Mouse (Mus musculus) midbrain, postnatal 0 days (tissue): ENCODE results near the gene Vps33b. TPM values are rescaled to one million over a fixed set of nuclear protein-coding genes. Genes with fewer than 3 reads are reported as not detected.

Source experiments
- ATAC-seq: fragments of 200-750 bp; cut with Nextera tagmentation; 2 replicates; pipeline ENCODE4 v1.8.0; 2017; ENCODE audit warnings: moderate number of reproducible peaks, mild to moderate bottlenecking, moderate TSS enrichment, moderate library complexity; ENCODE audit not compliant: low FRiP score
- DNase-seq: peaks from one replicate; pipeline ENCODE4 v3.0.0-alpha.2; 2015; ENCODE audit warnings: low spot score
- H3K27ac ChIP-seq: fragments of 300-500 bp; sonication (generic); 2 replicates; pipeline ENCODE4 v1.5.1; 2014; ENCODE audit warnings: low read depth, mild to moderate bottlenecking, low read length, mixed read lengths
- H3K27me3 ChIP-seq: fragments of 300-500 bp; sonication (generic); 2 replicates; pipeline ENCODE4 v1.6.1; 2014; ENCODE audit warnings: low read length, control low read depth, mixed read lengths; ENCODE audit not compliant: insufficient read depth
- H3K36me3 ChIP-seq: fragments of 300-500 bp; sonication (generic); 2 replicates; pipeline ENCODE4 v1.6.1; 2014; ENCODE audit warnings: low read length, control low read depth, mixed read lengths; ENCODE audit not compliant: insufficient read depth
- H3K4me1 ChIP-seq: fragments of 300-500 bp; sonication (generic); 2 replicates; pipeline ENCODE4 v1.6.1; 2014; ENCODE audit warnings: mild to moderate bottlenecking, control low read depth, antibody characterized with exemption, low read length, mixed read lengths; ENCODE audit not compliant: insufficient read depth
- H3K4me2 ChIP-seq: fragments of 300-500 bp; sonication (generic); 2 replicates; pipeline ENCODE4 v1.6.1; 2014; ENCODE audit warnings: low read depth, mild to moderate bottlenecking, low read length, mixed read lengths; ENCODE audit not compliant: poor library complexity, severe bottlenecking
- H3K4me3 ChIP-seq: fragments of 300-500 bp; sonication (generic); 2 replicates; pipeline ENCODE4 v1.5.1; 2014; ENCODE audit warnings: low read depth, mild to moderate bottlenecking, low read length, moderate library complexity
- H3K9ac ChIP-seq: fragments of 300-500 bp; sonication (generic); replicated peaks from 2 replicates; pipeline ENCODE4 v1.6.1; 2014; ENCODE audit warnings: mild to moderate bottlenecking, low read length, moderate library complexity, mixed read lengths; ENCODE audit not compliant: poor library complexity, severe bottlenecking
- H3K9me3 ChIP-seq: fragments of 300-500 bp; sonication (generic); 2 replicates; pipeline ENCODE4 v1.6.1; 2016; ENCODE audit warnings: low read length, control low read depth
- CTCF ChIP-seq: IDR thresholded peaks from 2 replicates; pipeline ENCODE4 v1.5.1; 2016; ENCODE audit warnings: antibody characterized with exemption, mild to moderate bottlenecking
- WGBS: fragments of 180-500 bp; shearing (Covaris S2); extraction: QIAGEN DNeasy Blood & Tissue Kit; methylation state at CpG from one replicate; pipeline ENCODE4 v1.1.7; 2014; 5-methylcytosine and 5-hydroxymethylcytosine counted together
- polyA plus RNA-seq: library from polyadenylated mRNA; unstranded; fragments of >200 nt; fragmentation: Nextera tagmentation; extraction: Ambion mirVana; gene quantifications from 2 replicates; pipeline ENCODE4 v1.2.1, GENCODE M21; 2015
- total RNA-seq: library from RNA; depleted of rRNA; stranded (reverse); fragments of >200 nt; gene quantifications from 2 replicates; pipeline ENCODE4 v1.2.3, GENCODE M21; 2014

Gene Vps33b
- total and polyA plus RNA-seq, 2 experiments from 2014 or later: 18.3 to 25.0 TPM

- ATAC-seq (no peak), DNase-seq (no peak)
- Histone ChIP-seq H3K4me2 (no peak overlapping the region), H3K36me3 (no peaks in the 10 kb centered on the region), H3K4me3 (no peak overlapping the region), H3K27ac (no peak overlapping the region), H3K9ac (no peak overlapping the region), H3K27me3 (no peaks in the 10 kb centered on the region), H3K4me1 (no peaks in the 10 kb centered on the region), H3K9me3 (no peaks in the 10 kb centered on the region)
- TF ChIP-seq CTCF: no peak
- WGBS: 92% methylated on average over 6 of the region's 6 CpGs
Measured at GRCm38 (mm10) chr7:80296462-80296861, 27.0 kb downstream of the Vps33b start.

- ATAC-seq (no peak), DNase-seq (no peak)
- Histone ChIP-seq H3K4me1 (no peaks in the 10 kb centered on the region), H3K4me3 (no peak overlapping the region), H3K27ac (no peak overlapping the region), H3K27me3 (no peaks in the 10 kb centered on the region), H3K4me2 (no peak overlapping the region), H3K36me3 (no peaks in the 10 kb centered on the region), H3K9ac (no peak overlapping the region), H3K9me3 (no peaks in the 10 kb centered on the region)
- TF ChIP-seq CTCF: no peak
- WGBS: 81% methylated on average over 3 of the region's 3 CpGs
Measured at GRCm38 (mm10) chr7:80297041-80297440, 27.6 kb downstream of the Vps33b start.

- ATAC-seq (no peak), DNase-seq (no peak)
- H3K4me3 ChIP-seq: no peak overlapping the region
- no peaks in the 10 kb centered on the region for H3K9me3 ChIP-seq
- TF ChIP-seq CTCF: no peak
- no peak overlapping the region for H3K9ac ChIP-seq
- H3K4me1 ChIP-seq: no peaks in the 10 kb centered on the region
- no peak overlapping the region for H3K4me2 ChIP-seq
- WGBS: 96% methylated on average over 4 of the region's 4 CpGs
- no peaks in the 10 kb centered on the region for H3K27me3 ChIP-seq
- H3K27ac ChIP-seq: no peak overlapping the region
- no peaks in the 10 kb centered on the region for H3K36me3 ChIP-seq
Measured at GRCm38 (mm10) chr7:80298754-80299153, 29.3 kb downstream of the Vps33b start.

GRCm38 (mm10) chr7:80299568-80299967 lies 30.1 kb downstream of the Vps33b start:
- Histone ChIP-seq H3K9ac (no peak overlapping the region), H3K4me1 (no peaks in the 10 kb centered on the region), H3K27ac (no peak overlapping the region), H3K36me3 (no peaks in the 10 kb centered on the region), H3K9me3 (no peaks in the 10 kb centered on the region), H3K27me3 (no peaks in the 10 kb centered on the region), H3K4me2 (no peak overlapping the region), H3K4me3 (no peak overlapping the region)
- 94% methylated on average over 3 of the region's 3 CpGs for WGBS
- DNase-seq: no peak
- TF ChIP-seq CTCF: no peak
- ATAC-seq: no peak

- Histone ChIP-seq H3K27me3 (no peaks in the 10 kb centered on the region), H3K4me3 (no peak overlapping the region), H3K9ac (no peak overlapping the region), H3K27ac (no peak overlapping the region), H3K4me2 (no peak overlapping the region), H3K9me3 (no peaks in the 10 kb centered on the region), H3K4me1 (no peaks in the 10 kb centered on the region), H3K36me3 (no peaks in the 10 kb centered on the region)
- ATAC-seq: no peak
- 87% methylated on average over 2 of the region's 2 CpGs for WGBS
- 0 out of 2 replicates have a peak, but pooled peaks have one; percentile 14 for TF ChIP-seq CTCF
- no peak for DNase-seq
Measured at GRCm38 (mm10) chr7:80301522-80301921, 32.1 kb downstream of the Vps33b start.

GRCm38 (mm10) chr7:80307766-80308165 lies 38.3 kb downstream of the Vps33b start:
- WGBS: 80% methylated on average over 3 of the region's 3 CpGs
- DNase-seq (no peak), ATAC-seq (no peak)
- Histone ChIP-seq H3K4me2 (no peak overlapping the region), H3K27ac (no peak overlapping the region), H3K9ac (no peak overlapping the region), H3K9me3 (no peaks in the 10 kb centered on the region), H3K36me3 (no peaks in the 10 kb centered on the region), H3K4me3 (no peak overlapping the region), H3K4me1 (no peaks in the 10 kb centered on the region), H3K27me3 (no peaks in the 10 kb centered on the region)
- TF ChIP-seq CTCF: peak; percentile 12; the same call in 1 of the 2 replicates
